Mouse (Mus musculus): Measurements from ENCODE around the gene Avp.

Avp gene

DNA sequence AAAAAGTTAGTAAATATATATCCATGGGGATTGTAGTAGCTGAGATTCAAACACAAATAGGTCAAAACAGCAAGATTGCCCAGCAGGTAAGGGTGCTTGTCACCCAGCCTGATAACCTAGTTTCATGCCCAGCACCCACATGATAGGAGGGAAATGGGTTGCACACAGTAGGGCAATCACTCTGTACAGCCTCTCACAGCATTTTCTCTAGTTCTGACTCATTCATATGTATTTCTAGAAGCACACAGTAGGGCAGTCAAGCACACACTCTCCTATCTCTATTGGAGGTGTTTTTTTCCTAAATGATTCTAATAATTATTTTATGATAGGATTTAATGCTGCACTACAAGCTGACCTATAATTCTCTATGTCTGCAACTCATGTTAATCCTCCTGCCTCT lies 12.4 kb downstream of the Avp start:
- DNase-seq (ENCODE audit: low spot score) = no peak

DNA sequence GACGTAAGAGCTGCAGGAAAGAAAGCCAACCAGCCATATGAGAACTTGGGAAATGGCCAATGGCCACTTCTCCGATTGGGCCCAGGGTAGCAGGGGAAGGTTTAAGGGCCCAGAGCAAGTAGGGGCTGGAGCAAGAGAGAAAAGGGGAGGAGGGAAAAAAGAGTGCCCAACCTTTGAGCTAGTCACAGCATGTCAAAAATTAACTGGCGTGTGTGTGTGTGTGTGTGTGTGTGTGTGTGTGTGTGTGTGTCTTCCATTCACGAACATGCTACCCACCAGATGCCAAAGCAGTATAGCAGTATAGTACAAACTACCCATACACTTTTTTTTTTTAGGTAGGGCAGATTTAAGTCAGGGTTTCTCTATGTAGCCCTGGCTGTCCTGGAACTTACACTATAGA lies 13.4 kb downstream of the Avp start:
- DNase-seq (ENCODE audit: low spot score) = no peak

DNA sequence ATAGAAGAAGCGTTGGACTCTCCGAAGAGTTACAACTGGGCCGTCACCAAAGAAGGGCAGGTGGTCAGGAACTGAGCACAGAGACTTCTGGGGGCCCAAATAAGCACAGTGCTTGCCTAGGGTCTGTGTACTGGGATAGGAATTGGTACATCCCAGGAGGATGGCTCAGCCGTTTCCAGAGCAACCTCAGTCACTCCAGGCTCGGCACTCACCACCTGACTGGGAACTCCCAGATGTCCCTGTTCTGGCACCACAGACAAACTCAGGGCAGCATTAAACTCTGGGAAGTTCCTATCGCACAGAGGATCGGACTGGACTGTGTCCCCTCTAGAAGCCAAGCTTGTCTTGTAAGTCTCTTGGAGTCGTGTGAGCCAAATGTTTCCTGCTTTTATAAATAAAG lies 17.4 kb downstream of the Avp start:
- DNase-seq (ENCODE audit: low spot score) = no peak

DNA sequence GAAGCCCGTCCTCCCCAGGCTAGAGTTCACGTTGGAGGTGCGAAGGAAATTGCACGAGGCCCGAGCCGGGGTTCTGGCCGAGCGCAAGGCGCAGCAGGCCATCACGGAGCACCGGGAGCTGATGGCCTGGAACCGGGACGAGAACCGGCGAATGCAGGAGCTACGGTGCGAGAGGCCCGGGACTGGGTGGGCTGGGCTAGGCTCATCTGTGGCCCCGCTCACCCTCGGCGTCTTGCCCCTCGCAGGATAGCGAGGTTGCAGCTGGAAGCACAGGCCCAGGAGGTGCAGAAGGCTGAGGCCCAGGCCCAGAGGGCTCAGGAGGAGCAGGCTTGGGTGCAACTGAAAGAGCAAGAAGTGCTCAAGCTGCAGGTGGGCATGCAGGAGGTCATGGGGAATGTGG lies 18.3 kb downstream of the Avp start:
- DNase-seq (ENCODE audit: low spot score) = no peak

DNA sequence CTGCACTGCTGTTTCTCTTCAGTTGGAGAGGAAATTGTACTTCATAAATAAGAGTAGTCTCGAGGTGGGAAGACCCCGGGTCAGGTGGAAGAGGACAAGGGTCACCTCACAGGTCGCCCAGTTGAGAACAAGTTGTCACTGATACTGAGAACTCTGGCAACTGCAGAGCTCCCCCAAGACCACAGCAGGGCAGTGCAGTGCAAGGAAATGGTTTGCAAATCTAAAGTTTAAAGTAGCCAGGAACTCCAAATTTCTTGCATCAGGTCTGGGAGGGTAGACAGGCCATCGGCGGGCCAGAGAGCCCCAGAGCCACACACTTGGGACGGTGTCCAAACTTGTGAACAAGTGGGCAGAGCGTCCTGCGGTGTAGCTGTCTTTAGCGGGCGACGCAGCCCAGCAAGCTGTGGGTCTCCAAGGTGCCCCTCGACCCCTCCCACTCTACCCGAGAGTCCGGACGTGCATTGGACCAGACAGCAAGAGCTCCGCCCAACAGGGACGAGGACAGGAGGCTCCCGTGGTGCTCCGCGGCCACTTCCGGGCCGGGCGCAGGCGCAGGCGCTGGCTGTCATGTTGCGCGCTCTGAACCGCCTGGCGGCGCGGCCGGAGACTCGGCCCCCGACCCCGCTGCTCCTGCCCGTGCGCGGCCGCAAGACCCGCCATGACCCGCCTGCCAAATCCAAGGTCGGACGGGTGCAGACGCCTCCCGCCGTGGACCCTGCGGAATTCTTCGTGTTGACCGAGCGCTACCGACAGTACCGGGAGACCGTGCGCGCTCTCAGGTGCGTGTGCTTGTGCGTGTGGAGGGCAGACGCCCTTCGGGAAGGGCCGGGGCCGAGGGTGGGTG lies 18.9 kb downstream of the Avp start, which contains the start of gene Mrps26:
Gene Mrps26 (plus strand): TSS at position 531 of the 844 bp plus-strand sequence.
- peak; percentile 90 for DNase-seq (ENCODE audit: low spot score)

DNA sequence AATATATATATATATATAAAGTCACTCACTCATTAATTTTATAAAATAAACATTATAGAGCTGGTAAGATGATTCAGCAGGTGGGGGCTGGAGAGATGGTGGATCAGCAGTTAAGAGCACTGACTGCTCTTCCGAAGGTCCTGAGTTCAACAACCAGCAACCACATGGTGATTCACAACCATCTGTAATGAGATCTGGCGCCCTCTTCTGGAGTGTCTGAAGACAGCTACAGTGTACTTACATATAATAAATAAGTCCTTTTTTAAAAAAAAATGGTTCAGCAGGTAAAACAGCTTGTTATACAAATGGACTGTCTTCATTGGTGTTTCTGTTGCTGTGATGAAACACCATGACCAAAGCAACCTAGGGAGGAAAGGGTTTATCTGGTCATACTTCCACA lies 24.3 kb downstream of the Avp start:
- DNase-seq (ENCODE audit: low spot score) = no peak

DNA sequence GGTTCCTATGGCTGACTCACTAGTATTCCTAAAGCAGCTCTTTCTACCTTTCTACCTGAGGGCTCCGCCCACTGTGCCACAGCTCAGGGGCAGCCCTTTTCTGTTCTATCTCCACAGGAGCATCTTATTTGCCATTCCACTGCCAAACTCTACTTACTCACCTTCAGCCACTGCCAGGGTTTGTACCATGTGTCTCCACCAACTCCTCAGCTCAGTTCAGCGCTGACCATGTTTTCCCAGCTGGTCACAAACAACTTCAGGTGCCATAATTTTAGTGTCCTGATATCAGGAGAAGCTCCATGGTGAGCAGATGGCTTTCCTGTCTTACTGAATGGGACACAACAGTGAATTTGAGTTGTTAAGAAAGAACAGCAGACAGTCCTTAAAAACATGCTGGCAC lies 24.9 kb downstream of the Avp start:
- no peak for DNase-seq (ENCODE audit: low spot score)

DNA sequence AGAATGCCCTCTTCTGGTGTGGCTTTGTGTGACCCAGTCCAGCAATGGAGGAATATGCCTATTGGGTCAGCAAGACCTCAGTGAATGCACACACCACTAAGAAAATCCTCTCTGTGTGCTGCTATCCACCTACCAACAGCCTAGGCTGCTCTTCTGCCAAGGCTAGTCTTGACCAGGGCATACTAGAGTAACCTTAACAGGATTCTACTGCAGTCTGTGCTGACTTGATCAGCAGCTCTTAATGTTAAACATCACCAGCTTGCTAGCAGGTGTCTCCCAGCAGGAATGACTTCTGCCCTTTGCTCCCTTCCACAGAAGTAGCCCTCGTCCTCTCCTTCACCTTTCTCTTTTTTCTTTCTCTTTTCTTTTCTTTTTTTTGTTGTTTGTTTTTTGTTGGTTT lies 26.1 kb downstream of the Avp start:
- no peak for DNase-seq (ENCODE audit: low spot score)

DNA sequence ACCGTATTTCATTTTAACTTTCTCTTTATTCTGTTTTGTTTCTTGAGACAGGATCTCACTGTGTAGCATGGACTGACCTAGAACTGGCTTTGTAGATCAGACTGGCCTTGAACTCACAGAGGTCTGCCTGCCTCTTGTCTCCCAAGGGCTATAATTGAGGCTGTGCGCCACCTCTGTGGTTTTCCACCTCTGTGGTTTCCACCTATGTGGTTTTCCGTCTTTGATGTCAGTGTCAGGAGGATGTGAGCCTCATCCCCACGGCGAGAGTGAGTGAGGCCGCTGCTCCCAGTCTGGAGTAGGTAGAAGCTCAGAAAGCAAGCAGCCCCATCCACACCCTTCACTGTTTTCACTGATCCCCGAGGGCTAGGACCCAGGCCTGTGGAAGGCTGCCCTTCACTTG lies 27.5 kb downstream of the Avp start:
- no peak for DNase-seq (ENCODE audit: low spot score)

DNA sequence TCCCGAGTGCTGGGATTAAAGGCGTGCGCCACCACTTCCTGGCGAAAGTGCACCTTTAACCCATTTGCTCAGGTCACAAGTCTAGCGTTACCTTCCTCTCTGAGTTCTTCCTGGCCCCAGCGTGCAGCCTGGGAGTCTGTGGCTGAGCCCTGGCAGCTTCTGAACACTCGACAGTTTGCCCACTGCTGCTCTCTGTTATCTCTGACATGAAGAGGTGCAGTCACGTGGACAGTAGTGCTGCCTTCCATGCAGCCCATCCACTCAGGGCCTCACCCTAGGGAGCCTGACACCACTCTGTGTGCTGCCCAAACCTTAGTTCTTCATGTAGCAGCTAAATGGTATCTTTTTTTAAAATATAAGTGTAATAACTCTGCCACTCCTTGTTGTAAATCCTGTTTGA lies 35.4 kb downstream of the Avp start:
- no peak for DNase-seq (ENCODE audit: low spot score)

DNA sequence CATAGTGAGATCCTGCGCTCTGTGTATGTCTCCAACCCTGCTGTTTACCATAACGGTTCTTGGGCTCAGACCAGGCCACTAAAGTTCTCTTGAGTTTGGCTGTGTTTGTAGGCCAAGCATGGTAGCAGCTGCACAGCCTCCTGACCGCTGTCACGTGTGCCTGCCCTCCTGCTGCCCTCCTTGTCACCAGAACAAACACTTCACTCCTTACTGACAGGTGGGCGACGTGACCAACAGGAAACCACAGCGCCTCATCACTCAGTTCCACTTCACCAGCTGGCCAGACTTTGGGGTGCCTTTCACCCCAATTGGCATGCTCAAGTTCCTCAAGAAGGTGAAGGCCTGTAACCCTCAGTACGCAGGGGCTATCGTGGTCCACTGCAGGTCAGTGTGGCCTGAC lies 42.1 kb downstream of the Avp start:
- DNase-seq (ENCODE audit: low spot score) = no peak

DNA sequence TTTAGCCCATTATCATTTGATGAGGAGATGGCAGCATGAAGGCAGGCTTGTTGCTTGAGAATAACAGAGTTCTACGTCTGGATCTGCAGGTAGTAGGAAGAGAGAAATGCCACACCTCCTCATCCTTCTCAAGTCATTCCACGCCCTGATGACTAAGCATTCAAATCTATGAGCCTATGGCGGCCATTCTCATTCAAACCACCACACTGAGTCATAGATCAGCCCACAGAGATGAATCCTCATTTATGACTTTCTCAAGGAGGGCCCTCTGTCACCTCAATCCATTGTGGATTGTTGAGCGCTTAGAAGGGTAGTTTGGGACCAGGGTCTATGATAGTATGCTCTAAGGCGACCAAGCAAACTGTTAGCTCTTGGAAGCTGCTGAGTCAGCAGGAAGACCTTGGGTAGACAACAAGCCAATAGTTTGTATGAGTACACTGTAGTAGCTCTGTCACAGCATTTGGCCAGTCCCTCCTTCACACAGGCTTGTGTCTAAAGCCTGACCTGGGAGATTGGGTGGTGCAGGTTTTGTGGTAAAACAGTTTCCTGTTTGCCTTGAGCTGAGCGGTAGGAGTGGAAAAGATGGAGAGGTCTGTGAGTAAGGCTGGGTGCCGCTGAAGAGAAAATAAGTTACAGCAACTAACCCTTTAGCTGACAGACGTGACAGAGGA lies 43.3 kb downstream of the Avp start:
- no peak for DNase-seq (ENCODE audit: low spot score)

DNA sequence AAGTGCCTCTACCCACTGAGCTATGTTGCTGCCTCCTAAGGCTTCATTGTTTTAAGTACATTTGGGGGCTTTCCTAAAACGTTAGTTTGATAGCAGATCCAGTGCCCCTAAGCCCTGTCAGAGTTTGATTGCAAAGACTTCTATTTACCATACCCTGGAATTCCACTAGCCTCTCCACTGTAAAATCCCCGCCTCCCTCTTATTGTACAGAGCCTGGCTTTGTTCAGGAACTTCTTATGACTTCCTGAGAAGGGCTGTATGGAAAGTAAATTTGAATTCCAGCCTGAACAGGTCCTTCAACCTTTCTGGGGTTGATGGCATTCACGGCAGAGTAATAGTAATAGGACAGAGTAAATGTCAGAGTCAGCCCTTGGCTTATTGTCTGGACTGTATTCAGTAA lies 45.5 kb downstream of the Avp start:
- no peak for DNase-seq (ENCODE audit: low spot score)

DNA sequence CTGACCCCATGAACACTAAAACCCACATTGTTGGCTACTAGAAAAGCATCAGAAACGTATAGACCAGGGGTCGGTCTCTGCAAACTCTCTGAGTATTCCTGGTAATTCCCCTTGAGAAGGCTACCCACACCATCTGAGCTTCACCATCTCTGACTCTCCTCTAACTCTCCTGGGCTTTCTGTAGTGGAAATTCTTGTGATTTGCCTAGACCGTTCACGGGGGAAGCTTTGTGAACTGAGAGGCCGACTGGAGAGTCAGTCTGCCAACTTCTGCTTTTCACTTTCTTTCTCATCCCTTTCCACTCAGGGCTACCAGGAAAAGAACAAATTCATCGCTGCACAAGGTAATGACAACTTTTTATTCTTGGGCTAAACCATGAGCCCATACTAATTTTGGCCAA lies 47.3 kb downstream of the Avp start:
- no peak for DNase-seq (ENCODE audit: low spot score)

DNA sequence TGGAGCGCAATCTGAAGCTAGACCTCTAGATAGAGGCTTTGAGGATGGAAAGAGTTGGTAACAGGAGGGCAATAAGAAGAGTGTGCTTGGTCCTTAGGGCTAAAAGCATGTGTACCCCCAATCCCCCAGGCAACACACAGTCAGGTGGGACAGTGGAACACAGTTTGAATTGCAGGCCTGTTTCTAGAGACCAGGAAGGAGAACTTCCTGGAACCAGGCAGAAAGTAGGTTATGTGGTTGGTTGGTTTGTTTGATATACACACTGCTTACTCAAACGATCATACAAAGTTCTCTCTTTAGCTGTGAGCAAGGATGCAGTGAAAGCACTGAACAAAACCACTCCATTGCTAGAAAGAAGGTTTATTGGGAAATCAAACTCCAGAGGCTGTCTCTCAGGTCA lies 50.2 kb downstream of the Avp start:
- DNase-seq (ENCODE audit: low spot score) = no peak

Data from testis, postnatal 10 days (tissue).